Mouse (Mus musculus): Measurements from ENCODE around the gene Dpp10. TPM values are rescaled to one million over a fixed set of nuclear protein-coding genes. Genes with fewer than 3 reads are reported as not detected.

The Dpp10 gene
- polyA plus RNA-seq, 2 experiments = 0.36 to 0.43 TPM

DNA sequence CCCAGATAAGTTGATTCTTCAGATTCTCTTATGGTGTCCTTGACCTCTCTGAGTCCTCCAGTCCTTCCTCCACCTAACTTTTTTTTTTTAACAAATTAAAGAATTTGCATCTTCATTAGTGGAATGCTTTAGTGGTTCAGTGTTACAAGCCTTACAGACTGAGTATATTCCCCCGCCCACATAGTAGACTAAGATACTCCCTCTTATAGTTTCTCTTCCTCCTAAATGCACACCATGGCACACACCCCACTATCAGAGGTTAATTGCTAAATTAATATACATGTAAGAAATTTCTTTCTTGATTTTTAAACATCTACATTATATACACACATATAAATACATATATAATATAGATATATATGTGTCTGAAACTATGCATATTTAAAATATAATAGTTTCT, 104.5 kb downstream of the Dpp10 start:
- TF ChIP-seq POLR2A (IDR thresholded peaks at IDR 0.05; ENCODE audit: borderline replicate concordance, extremely low read depth, insufficient read depth, insufficient read length) = no peak
- no peak overlapping the region for H3K4me3 ChIP-seq (replicated peaks; ENCODE audit: low read length)
- no peaks in the 10 kb centered on the region for H3K36me3 ChIP-seq (ENCODE audit: control insufficient read depth, insufficient read depth, low read length)
- no peak overlapping the region for H3K4me2 ChIP-seq (replicated peaks; ENCODE audit: low read depth, low read length, severe bottlenecking)
- H3K9me3 ChIP-seq (ENCODE audit: control insufficient read depth, low read length) = no peaks in the 10 kb centered on the region
- H3K9ac ChIP-seq (ENCODE audit: low read depth, low read length, severe bottlenecking) = no peak overlapping the region
- H3K4me1 ChIP-seq (ENCODE audit: control insufficient read depth, insufficient read depth, low read length) = no peaks in the 10 kb centered on the region
- H3K27ac ChIP-seq (replicated peaks; ENCODE audit: low read depth, low read length) = no peak overlapping the region
- DNase-seq (ENCODE audit: low spot score) = no peak
- WGBS = 82% methylated on average over 1 of the region's 1 CpGs
- H3K27me3 ChIP-seq (ENCODE audit: control insufficient read depth, insufficient read depth, low read length) = no peaks in the 10 kb centered on the region
- ATAC-seq (ENCODE audit: low FRiP score, low read depth) = no peak

DNA sequence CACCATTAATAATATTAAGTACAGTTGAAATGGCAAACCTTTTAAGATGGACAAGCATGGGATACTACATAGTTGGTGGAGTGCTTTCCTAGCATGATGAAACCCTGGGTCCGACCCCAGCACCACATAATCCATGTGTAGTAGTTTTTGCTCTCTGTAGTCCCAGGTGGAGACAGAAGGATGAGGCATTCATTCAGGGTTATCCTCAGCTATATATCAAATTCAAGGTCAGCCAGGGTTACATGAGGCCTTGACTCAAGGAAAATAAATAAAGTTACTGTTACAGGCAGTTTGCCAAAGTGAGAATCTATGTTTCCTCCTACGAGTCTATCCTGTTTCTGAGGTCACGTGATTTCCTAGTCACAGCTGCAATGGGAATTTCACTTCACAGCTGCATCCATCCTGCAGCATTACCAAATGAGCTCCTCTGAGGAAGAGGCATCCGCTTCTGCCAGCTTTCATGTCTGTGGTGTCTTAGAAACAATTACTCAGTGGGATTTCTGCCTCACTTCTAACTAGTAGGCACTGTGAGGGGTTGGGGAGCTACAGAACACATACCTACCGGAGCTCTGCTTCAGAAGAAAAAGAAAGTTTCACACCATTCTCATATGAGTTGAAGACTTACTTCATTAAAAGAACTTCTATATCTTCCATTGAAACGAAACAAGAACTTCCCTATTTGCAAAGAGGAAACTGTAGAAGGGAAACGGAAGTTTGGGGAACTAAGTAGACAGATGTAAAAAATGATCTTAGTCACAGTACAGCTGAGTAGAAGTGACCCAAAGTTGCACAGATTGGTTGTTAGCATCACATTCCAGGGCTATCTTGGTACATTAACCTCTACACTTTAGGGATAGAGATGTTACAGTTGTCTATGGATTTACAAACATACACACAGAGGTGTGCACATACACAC, 111.3 kb downstream of the Dpp10 start:
- DNase-seq (ENCODE audit: low spot score) (no peak), ATAC-seq (ENCODE audit: low FRiP score, low read depth) (no peak)
- H3K4me2 ChIP-seq (replicated peaks; ENCODE audit: low read depth, low read length, severe bottlenecking) = no peak overlapping the region
- no peak for TF ChIP-seq POLR2A (IDR thresholded peaks at IDR 0.05; ENCODE audit: borderline replicate concordance, extremely low read depth, insufficient read depth, insufficient read length)
- WGBS = 64% methylated on average over 7 of the region's 7 CpGs
- H3K4me3 ChIP-seq (replicated peaks; ENCODE audit: low read length) = no peak overlapping the region
- H3K9ac ChIP-seq (ENCODE audit: low read depth, low read length, severe bottlenecking) = no peak overlapping the region
- H3K27ac ChIP-seq (replicated peaks; ENCODE audit: low read depth, low read length) = no peak overlapping the region
- no peaks in the 10 kb centered on the region for H3K4me1 ChIP-seq (ENCODE audit: control insufficient read depth, insufficient read depth, low read length)
- no peaks in the 10 kb centered on the region for H3K36me3 ChIP-seq (ENCODE audit: control insufficient read depth, insufficient read depth, low read length)
- no peaks in the 10 kb centered on the region for H3K27me3 ChIP-seq (ENCODE audit: control insufficient read depth, insufficient read depth, low read length)
- H3K9me3 ChIP-seq (ENCODE audit: control insufficient read depth, low read length) = no peaks in the 10 kb centered on the region

DNA sequence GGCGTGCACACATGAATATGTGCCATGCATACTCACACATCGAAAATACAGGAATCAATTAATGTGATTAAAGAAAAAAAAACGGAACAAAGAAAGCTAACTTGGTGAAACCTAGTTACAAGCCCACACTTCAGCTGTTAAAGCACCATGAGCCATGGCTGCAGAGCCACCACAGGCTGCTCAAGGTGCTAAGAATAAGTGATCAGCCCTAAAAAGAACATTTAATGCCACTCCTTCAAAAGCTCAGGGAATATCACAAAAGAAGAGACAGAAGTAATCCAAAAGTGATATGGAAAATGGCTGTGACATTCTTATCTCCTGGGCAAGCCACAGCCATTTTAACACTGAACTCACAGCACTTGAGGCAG, 117.4 kb downstream of the Dpp10 start:
- no peak overlapping the region for H3K4me3 ChIP-seq (replicated peaks; ENCODE audit: low read length)
- no peaks in the 10 kb centered on the region for H3K36me3 ChIP-seq (ENCODE audit: control insufficient read depth, insufficient read depth, low read length)
- DNase-seq (ENCODE audit: low spot score) (no peak), ATAC-seq (ENCODE audit: low FRiP score, low read depth) (no peak)
- WGBS = 67% methylated on average over 3 of the region's 3 CpGs
- no peak for TF ChIP-seq POLR2A (IDR thresholded peaks at IDR 0.05; ENCODE audit: borderline replicate concordance, extremely low read depth, insufficient read depth, insufficient read length)
- no peaks in the 10 kb centered on the region for H3K4me1 ChIP-seq (ENCODE audit: control insufficient read depth, insufficient read depth, low read length)
- H3K9ac ChIP-seq (ENCODE audit: low read depth, low read length, severe bottlenecking) = no peak overlapping the region
- no peak overlapping the region for H3K27ac ChIP-seq (replicated peaks; ENCODE audit: low read depth, low read length)
- H3K9me3 ChIP-seq (ENCODE audit: control insufficient read depth, low read length) = no peaks in the 10 kb centered on the region
- H3K4me2 ChIP-seq (replicated peaks; ENCODE audit: low read depth, low read length, severe bottlenecking) = no peak overlapping the region
- H3K27me3 ChIP-seq (ENCODE audit: control insufficient read depth, insufficient read depth, low read length) = no peaks in the 10 kb centered on the region

DNA sequence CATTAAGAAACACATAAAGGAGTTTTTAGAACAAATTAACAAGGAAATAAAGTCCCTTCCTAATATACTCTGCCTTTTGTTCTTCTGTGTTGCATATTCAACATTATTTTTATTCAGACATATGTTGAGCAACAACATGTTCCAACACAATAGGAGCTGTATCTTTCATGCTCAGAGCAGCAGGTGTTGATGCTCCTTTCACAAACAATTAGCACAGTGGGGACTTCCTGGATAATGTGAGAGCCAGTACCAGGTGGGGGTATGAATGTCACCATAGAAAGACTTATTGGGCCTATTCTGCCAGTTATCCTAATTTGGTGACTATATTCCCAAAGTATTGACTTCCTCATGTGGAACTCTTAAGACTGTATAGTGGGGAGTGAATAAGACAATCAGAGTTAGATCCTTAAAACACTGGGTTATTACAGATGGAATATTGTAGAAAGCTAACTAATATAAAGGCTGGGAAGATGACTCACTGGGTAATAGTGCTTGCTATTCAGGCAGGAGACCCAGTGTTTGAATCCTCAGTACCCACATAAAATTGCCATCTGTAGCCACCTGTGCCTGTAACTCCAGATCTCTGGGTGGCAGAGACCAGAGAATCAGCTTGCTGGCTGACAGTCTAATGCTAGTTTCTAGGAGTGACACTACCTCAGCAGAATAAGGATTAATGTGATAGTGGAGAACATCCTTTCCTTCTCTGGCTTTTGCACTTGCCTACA, 117.9 kb downstream of the Dpp10 start:
- DNase-seq (ENCODE audit: low spot score) (no peak), ATAC-seq (ENCODE audit: low FRiP score, low read depth) (no peak)
- no peak for TF ChIP-seq POLR2A (IDR thresholded peaks at IDR 0.05; ENCODE audit: borderline replicate concordance, extremely low read depth, insufficient read depth, insufficient read length)
- Histone ChIP-seq H3K4me1 (ENCODE audit: control insufficient read depth, insufficient read depth, low read length) (no peaks in the 10 kb centered on the region), H3K27ac (replicated peaks; ENCODE audit: low read depth, low read length) (no peak overlapping the region), H3K27me3 (ENCODE audit: control insufficient read depth, insufficient read depth, low read length) (no peaks in the 10 kb centered on the region), H3K9ac (ENCODE audit: low read depth, low read length, severe bottlenecking) (no peak overlapping the region), H3K36me3 (ENCODE audit: control insufficient read depth, insufficient read depth, low read length) (no peaks in the 10 kb centered on the region), H3K4me3 (replicated peaks; ENCODE audit: low read length) (no peak overlapping the region), H3K4me2 (replicated peaks; ENCODE audit: low read depth, low read length, severe bottlenecking) (no peak overlapping the region), H3K9me3 (ENCODE audit: control insufficient read depth, low read length) (no peaks in the 10 kb centered on the region)

DNA sequence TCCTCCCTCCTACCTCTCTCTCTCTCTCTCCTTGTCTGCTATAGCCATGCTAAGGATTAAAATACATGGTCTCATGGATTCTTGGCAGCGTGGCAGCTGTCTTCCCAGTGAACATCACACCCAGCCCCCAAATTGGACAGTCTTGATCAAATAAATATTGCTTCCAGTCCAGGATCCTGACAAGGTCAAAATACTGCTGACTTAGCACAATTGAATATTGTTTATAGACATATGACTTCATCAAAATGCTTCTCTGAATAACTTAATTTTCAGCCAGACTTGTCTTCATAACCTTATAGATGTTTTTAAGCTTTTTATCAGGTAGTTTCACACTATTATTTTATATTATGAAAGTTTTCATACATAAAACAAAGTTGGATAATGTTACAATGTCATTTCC, 120.5 kb downstream of the Dpp10 start:
- no peak overlapping the region for H3K27ac ChIP-seq (replicated peaks; ENCODE audit: low read depth, low read length)
- no peak overlapping the region for H3K4me3 ChIP-seq (replicated peaks; ENCODE audit: low read length)
- WGBS = 62% methylated on average over 1 of the region's 1 CpGs
- H3K9me3 ChIP-seq (ENCODE audit: control insufficient read depth, low read length) = no peaks in the 10 kb centered on the region
- no peaks in the 10 kb centered on the region for H3K4me1 ChIP-seq (ENCODE audit: control insufficient read depth, insufficient read depth, low read length)
- DNase-seq (ENCODE audit: low spot score) (no peak), ATAC-seq (ENCODE audit: low FRiP score, low read depth) (no peak)
- H3K27me3 ChIP-seq (ENCODE audit: control insufficient read depth, insufficient read depth, low read length) = no peaks in the 10 kb centered on the region
- TF ChIP-seq POLR2A (IDR thresholded peaks at IDR 0.05; ENCODE audit: borderline replicate concordance, extremely low read depth, insufficient read depth, insufficient read length) = no peak
- H3K36me3 ChIP-seq (ENCODE audit: control insufficient read depth, insufficient read depth, low read length) = no peaks in the 10 kb centered on the region
- no peak overlapping the region for H3K9ac ChIP-seq (ENCODE audit: low read depth, low read length, severe bottlenecking)
- H3K4me2 ChIP-seq (replicated peaks; ENCODE audit: low read depth, low read length, severe bottlenecking) = no peak overlapping the region
